Mouse (Mus musculus) neural tube, embryonic 14.5 days (tissue): ENCODE measurements around the gene Satb2. TPM values are rescaled to one million over a fixed set of nuclear protein-coding genes. Genes with fewer than 3 reads are reported as not detected.

Experiments
- ATAC-seq: fragments of 200-750 bp; cut with Nextera tagmentation; 2 replicates; pipeline ENCODE4 v1.8.0; 2017; ENCODE audit warnings: low read depth, mild to moderate bottlenecking, moderate TSS enrichment, moderate library complexity
- H3K27ac ChIP-seq: fragments of 300-500 bp; sonication (generic); 2 replicates; pipeline ENCODE4 v1.5.1; 2014; ENCODE audit warnings: low read depth, mild to moderate bottlenecking, control low read depth, low read length, moderate library complexity, mixed read lengths
- H3K27me3 ChIP-seq: fragments of 300-500 bp; sonication (generic); 2 replicates; pipeline ENCODE4 v1.6.1; 2014; ENCODE audit warnings: low read length; ENCODE audit not compliant: control insufficient read depth, insufficient read depth
- H3K36me3 ChIP-seq: fragments of 300-500 bp; sonication (generic); 2 replicates; pipeline ENCODE4 v1.6.1; 2014; ENCODE audit warnings: low read length, mixed read lengths; ENCODE audit not compliant: control insufficient read depth, insufficient read depth
- H3K4me1 ChIP-seq: fragments of 300-500 bp; sonication (generic); 2 replicates; pipeline ENCODE4 v1.6.1; 2014; ENCODE audit warnings: low read length; ENCODE audit not compliant: control insufficient read depth, insufficient read depth
- H3K4me2 ChIP-seq: fragments of 300-500 bp; sonication (generic); 2 replicates; pipeline ENCODE4 v1.6.1; 2014; ENCODE audit warnings: mild to moderate bottlenecking, low read depth, low read length, control low read depth
- H3K4me3 ChIP-seq: fragments of 300-500 bp; sonication (generic); 2 replicates; pipeline ENCODE4 v1.5.1; 2014; ENCODE audit warnings: low read depth, low read length, control low read depth, mixed read lengths
- H3K9ac ChIP-seq: fragments of 300-500 bp; sonication (generic); replicated peaks from 2 replicates; pipeline ENCODE4 v1.6.1; 2014; ENCODE audit warnings: low read depth, mild to moderate bottlenecking, control low read depth, low read length, mixed read lengths
- H3K9me3 ChIP-seq: fragments of 300-500 bp; sonication (generic); 2 replicates; pipeline ENCODE4 v1.6.1; 2016; ENCODE audit warnings: low read length; ENCODE audit not compliant: control insufficient read depth
- WGBS: fragments of 180-500 bp; shearing (Covaris S2); extraction: QIAGEN DNeasy Blood & Tissue Kit; methylation state at CpG from one replicate; pipeline ENCODE4 v1.1.7; 2014; 5-methylcytosine and 5-hydroxymethylcytosine counted together
- polyA plus RNA-seq: library from polyadenylated mRNA; unstranded; fragments of >200 nt; fragmentation: Nextera tagmentation; extraction: Ambion mirVana; gene quantifications from 2 replicates; pipeline ENCODE4 v1.2.1, GENCODE M21; 2014

The Satb2 gene
- polyA plus RNA-seq, 1 experiment from 2014 or later, result 2.7 TPM

DNA sequence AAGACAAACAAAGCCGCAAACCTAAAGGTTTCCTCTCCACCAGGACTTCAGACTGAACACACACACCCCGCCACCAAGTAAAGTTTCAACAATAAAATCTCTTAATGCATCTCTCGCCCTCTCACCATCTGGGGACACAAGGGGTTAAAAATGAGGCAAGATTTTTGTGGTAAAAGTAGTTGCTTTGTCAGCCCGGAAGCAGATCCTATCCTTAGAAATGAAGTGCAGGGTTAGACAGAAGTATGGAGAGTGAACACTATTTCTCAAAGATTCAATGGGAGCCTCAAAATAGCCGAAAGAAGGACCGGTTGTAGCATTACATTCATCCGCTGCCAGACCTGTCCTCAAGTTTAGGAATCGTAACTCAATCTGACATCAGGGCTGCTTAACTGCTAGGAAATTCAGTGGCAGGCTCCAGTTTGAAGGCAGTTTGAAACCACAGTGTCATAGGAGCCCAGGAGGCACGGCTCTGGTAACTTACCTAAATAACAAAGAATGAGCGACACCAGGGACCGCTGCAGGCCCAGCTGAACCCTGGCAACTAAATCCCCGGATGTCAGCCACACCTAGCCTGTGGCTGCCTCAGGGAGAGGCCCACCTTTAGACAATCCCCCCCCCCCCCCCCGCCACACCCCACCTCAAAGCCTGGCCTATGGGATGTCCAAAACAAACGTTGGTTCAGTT is 23.3 kb downstream of the Satb2 start:
- H3K36me3 ChIP-seq, result no peaks in the 10 kb centered on the region
- no peaks in the 10 kb centered on the region for H3K9me3 ChIP-seq
- no peak overlapping the region for H3K4me3 ChIP-seq
- no peak overlapping the region for H3K4me2 ChIP-seq
- no peak for ATAC-seq
- H3K9ac ChIP-seq, result no peak overlapping the region
- H3K27me3 ChIP-seq, result no peaks in the 10 kb centered on the region
- no peak overlapping the region for H3K27ac ChIP-seq
- H3K4me1 ChIP-seq, result no peaks in the 10 kb centered on the region
- WGBS, result 75% methylated on average over 14 of the region's 14 CpGs

DNA sequence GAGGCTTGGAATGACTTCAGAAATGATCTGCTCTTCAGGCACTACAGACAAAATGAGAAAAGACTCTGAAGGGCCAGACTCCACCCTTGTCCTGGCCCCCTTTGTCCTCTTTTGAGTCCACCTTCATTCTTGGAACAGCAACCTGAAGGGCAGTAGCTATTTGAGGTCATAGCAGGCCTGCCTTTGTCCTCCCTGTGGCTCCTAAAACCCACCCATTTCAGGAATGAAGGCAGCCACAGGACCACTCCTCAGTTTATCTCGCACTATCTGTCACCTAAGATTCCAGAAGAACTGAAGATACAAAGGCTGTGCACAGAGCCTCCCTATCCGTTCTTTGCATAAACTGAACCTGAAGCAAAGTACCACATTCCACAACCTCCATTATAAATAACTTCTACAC is 24.9 kb downstream of the Satb2 start:
- Histone ChIP-seq H3K4me2 (no peak overlapping the region), H3K4me1 (no peaks in the 10 kb centered on the region), H3K27ac (no peak overlapping the region), H3K4me3 (no peak overlapping the region), H3K9me3 (no peaks in the 10 kb centered on the region), H3K9ac (no peak overlapping the region), H3K27me3 (no peaks in the 10 kb centered on the region), H3K36me3 (no peaks in the 10 kb centered on the region)
- ATAC-seq, result no peak
- 89% methylated on average over 2 of the region's 2 CpGs for WGBS

GRCm38 (mm10) chr1:56951980-56952379 is 26.5 kb downstream of the Satb2 start:
- Histone ChIP-seq H3K36me3 (no peaks in the 10 kb centered on the region), H3K27me3 (no peaks in the 10 kb centered on the region), H3K4me3 (no peak overlapping the region), H3K9me3 (no peaks in the 10 kb centered on the region), H3K27ac (no peak overlapping the region), H3K9ac (no peak overlapping the region), H3K4me2 (no peak overlapping the region), H3K4me1 (no peaks in the 10 kb centered on the region)
- 77% methylated on average over 4 of the region's 4 CpGs for WGBS
- no peak for ATAC-seq

GRCm38 (mm10) chr1:56951525-56951924 is 26.9 kb downstream of the Satb2 start:
- Histone ChIP-seq H3K9ac (no peak overlapping the region), H3K4me1 (no peaks in the 10 kb centered on the region), H3K4me3 (no peak overlapping the region), H3K27me3 (no peaks in the 10 kb centered on the region), H3K4me2 (no peak overlapping the region), H3K36me3 (no peaks in the 10 kb centered on the region), H3K27ac (no peak overlapping the region), H3K9me3 (no peaks in the 10 kb centered on the region)
- WGBS, result 67% methylated on average over 6 of the region's 6 CpGs
- ATAC-seq, result no peak

DNA sequence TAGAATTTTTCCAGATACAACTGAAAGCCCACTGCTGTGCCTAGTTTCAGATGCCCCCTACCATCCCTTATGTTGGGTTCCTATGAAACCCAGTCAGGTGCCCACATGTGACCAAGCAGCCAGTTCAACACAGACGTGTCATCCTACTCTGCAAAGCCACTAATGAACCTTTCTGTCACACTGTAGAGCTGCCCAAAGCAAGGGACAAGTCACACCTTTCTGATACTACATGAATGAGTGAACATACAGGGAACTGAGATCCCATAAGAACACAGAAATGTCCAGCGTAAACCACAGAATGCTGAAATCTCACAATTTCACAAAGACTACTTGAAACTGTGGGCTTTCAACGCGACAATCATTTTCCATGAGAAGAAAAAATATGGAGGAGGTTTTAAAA is 39.0 kb downstream of the Satb2 start:
- 92% methylated on average over 4 of the region's 4 CpGs for WGBS
- H3K27ac ChIP-seq, result no peak overlapping the region
- no peaks in the 10 kb centered on the region for H3K4me1 ChIP-seq
- no peak overlapping the region for H3K4me3 ChIP-seq
- H3K9ac ChIP-seq, result no peak overlapping the region
- no peak for ATAC-seq
- H3K9me3 ChIP-seq, result no peaks in the 10 kb centered on the region
- H3K4me2 ChIP-seq, result no peak overlapping the region
- H3K27me3 ChIP-seq, result no peaks in the 10 kb centered on the region
- no peaks in the 10 kb centered on the region for H3K36me3 ChIP-seq

DNA sequence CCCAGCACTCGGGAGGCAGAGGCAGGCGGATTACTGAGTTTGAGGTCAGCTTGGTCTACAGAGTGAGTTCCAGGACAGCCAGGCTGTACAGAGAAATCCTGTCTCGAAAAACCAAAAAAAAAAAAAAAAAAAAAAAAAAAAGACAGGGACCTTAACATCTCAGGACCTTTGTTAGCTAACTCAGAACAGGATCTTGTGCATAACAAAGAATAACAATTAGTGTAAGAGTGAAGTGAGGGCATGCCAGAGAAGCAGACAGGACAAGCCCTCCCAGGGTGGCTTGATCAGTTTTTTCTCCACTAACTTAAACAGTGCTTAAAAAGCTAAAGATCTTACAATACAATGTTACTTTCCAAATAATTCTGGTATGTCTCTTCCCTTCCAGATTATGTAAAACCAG is 40.0 kb downstream of the Satb2 start:
- no peak for ATAC-seq
- no peaks in the 10 kb centered on the region for H3K4me1 ChIP-seq
- H3K9ac ChIP-seq, result no peak overlapping the region
- no peaks in the 10 kb centered on the region for H3K36me3 ChIP-seq
- H3K9me3 ChIP-seq, result no peaks in the 10 kb centered on the region
- no peak overlapping the region for H3K27ac ChIP-seq
- WGBS, result 93% methylated on average over 3 of the region's 3 CpGs
- H3K4me3 ChIP-seq, result no peak overlapping the region
- H3K27me3 ChIP-seq, result no peaks in the 10 kb centered on the region
- no peak overlapping the region for H3K4me2 ChIP-seq

DNA sequence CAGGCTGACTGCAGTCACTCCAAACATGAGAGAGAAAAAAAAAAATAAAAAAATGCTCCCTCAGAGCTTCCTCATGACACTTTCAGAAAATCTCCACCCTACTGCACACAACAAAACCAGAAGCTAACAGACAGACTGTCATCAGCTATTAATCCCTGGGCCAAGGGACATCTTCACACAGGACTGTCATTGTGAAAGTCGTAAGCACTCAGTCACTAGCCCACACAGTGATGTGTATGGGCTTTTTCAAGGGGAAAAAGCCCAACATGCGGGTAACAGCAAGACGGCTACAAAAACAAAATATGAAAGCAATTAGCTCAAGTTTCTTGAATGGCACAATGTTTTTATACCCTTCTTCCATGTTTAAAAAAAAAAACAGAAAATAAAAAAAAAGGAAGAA is 41.9 kb downstream of the Satb2 start:
- Histone ChIP-seq H3K4me3 (no peak overlapping the region), H3K27ac (no peak overlapping the region), H3K9ac (no peak overlapping the region), H3K4me1 (no peaks in the 10 kb centered on the region), H3K9me3 (no peaks in the 10 kb centered on the region), H3K4me2 (no peak overlapping the region), H3K36me3 (no peaks in the 10 kb centered on the region), H3K27me3 (no peaks in the 10 kb centered on the region)
- no peak for ATAC-seq
- 67% methylated on average over 3 of the region's 3 CpGs for WGBS

GRCm38 (mm10) chr1:56933821-56934220 is 44.6 kb downstream of the Satb2 start:
- ATAC-seq, result peak; percentile 46; the same call in 1 of the 2 replicates
- Histone ChIP-seq H3K9ac (no peak overlapping the region), H3K9me3 (no peaks in the 10 kb centered on the region), H3K36me3 (no peaks in the 10 kb centered on the region), H3K4me3 (no peak overlapping the region), H3K27ac (no peak overlapping the region), H3K4me2 (no peak overlapping the region), H3K27me3 (no peaks in the 10 kb centered on the region), H3K4me1 (no peaks in the 10 kb centered on the region)
- 51% methylated on average over 9 of the region's 9 CpGs for WGBS

- Histone ChIP-seq H3K4me2 (no peak overlapping the region), H3K36me3 (no peaks in the 10 kb centered on the region), H3K27me3 (no peaks in the 10 kb centered on the region), H3K4me3 (no peak overlapping the region), H3K27ac (no peak overlapping the region), H3K9me3 (no peaks in the 10 kb centered on the region), H3K4me1 (no peaks in the 10 kb centered on the region), H3K9ac (no peak overlapping the region)
- 80% methylated on average over 4 of the region's 4 CpGs for WGBS
- no peak for ATAC-seq
These were observed 48.4 kb downstream of the Satb2 start for GRCm38 (mm10) chr1:56930096-56930495.
